Mouse (Mus musculus): ENCODE results near the gene Cox14.

The Cox14 gene

GRCm38 (mm10) chr15:99705440-99706048, 19.9 kb upstream of the Cox14 start, which contains the start of gene Gm17349:
Gene Gm17349, minus strand, starts transcription at chr15:99705490.
- CTCF ChIA-PET = interaction anchor here (0.6 to 1.2 kb wide), 4 partner anchors 9 to 1317 kb away, joined by 3 to 7 read pairs (median 6); partner anchors contain the start of gene Gpd1

- CTCF ChIA-PET = no interaction called here
Measured at GRCm38 (mm10) chr15:99708176-99708575, 17.2 kb upstream of the Cox14 start.

GRCm38 (mm10) chr15:99710221-99711190, 14.9 kb upstream of the Cox14 start:
- CTCF ChIA-PET = interaction anchor here (0.6 kb wide), 1 partner anchor 698 kb away, joined by 26 read pairs; no protein-coding TSS in a partner anchor

- CTCF ChIA-PET = no interaction called here
Measured at GRCm38 (mm10) chr15:99711491-99711890, 13.9 kb upstream of the Cox14 start.

GRCm38 (mm10) chr15:99712666-99713559, 12.5 kb upstream of the Cox14 start:
- CTCF ChIA-PET = no interaction called here

- CTCF ChIA-PET = no interaction called here
Measured at GRCm38 (mm10) chr15:99713569-99713968, 11.8 kb upstream of the Cox14 start.

- CTCF ChIA-PET = interaction anchor here (0.6 to 0.9 kb wide), 2 partner anchors 8 to 101 kb away, joined by 4 to 5 read pairs; no protein-coding TSS in a partner anchor
Measured at GRCm38 (mm10) chr15:99714206-99714605, 11.2 kb upstream of the Cox14 start.

- CTCF ChIA-PET = interaction anchor here (0.6 to 1.1 kb wide), 3 partner anchors 9 to 100 kb away, joined by 4 to 5 read pairs (median 4); no protein-coding TSS in a partner anchor
Measured at GRCm38 (mm10) chr15:99714858-99715257, 10.6 kb upstream of the Cox14 start.

GRCm38 (mm10) chr15:99715361-99715865, 10.0 kb upstream of the Cox14 start:
- CTCF ChIA-PET = interaction anchor here (1.0 to 1.1 kb wide), 2 partner anchors 63 to 176 kb away, joined by 3 to 4 read pairs; no protein-coding TSS in a partner anchor

GRCm38 (mm10) chr15:99715982-99716746, 9.3 kb upstream of the Cox14 start:
- CTCF ChIA-PET = interaction anchor here (0.6 to 1.1 kb wide), 4 partner anchors 11 to 175 kb away, joined by 3 to 5 read pairs (median 4); no protein-coding TSS in a partner anchor

GRCm38 (mm10) chr15:99716814-99717213, 8.6 kb upstream of the Cox14 start:
- CTCF ChIA-PET = interaction anchor here (0.6 kb wide), 1 partner anchor 11 kb away, joined by 3 read pairs; no protein-coding TSS in a partner anchor

GRCm38 (mm10) chr15:99717386-99718334, 7.8 kb upstream of the Cox14 start, which contains the start of gene Gpd1:
Gene Gpd1, plus strand, starts transcription at chr15:99717515.
- CTCF ChIA-PET = interaction anchor here (0.5 to 0.6 kb wide), 2 partner anchors 12 to 180 kb away, joined by 3 to 4 read pairs; no protein-coding TSS in a partner anchor

- CTCF ChIA-PET = no interaction called here
Measured at GRCm38 (mm10) chr15:99718461-99719021, 6.9 kb upstream of the Cox14 start.

GRCm38 (mm10) chr15:99719865-99720264, 5.6 kb upstream of the Cox14 start:
- CTCF ChIA-PET = interaction anchor here (0.6 kb wide), 2 partner anchors 13 to 325 kb away, joined by 5 to 11 read pairs; no protein-coding TSS in a partner anchor

- CTCF ChIA-PET = no interaction called here
Measured at GRCm38 (mm10) chr15:99721921-99722743, 3.3 kb upstream of the Cox14 start.

GRCm38 (mm10) chr15:99723120-99723514, 2.3 kb upstream of the Cox14 start:
- CTCF ChIA-PET = no interaction called here

- CTCF ChIA-PET = no interaction called here
Measured at GRCm38 (mm10) chr15:99723515-99724291, 1.7 kb upstream of the Cox14 start.

All from spleen, embryonic (tissue).